Mouse (Mus musculus) erythroblast, embryonic 14.5 days (primary cell): Measurements from ENCODE around the gene Gm28635. TPM values are rescaled to one million over a fixed set of nuclear protein-coding genes. Genes with fewer than 3 reads are reported as not detected.
"Not testable (repeated sequence)": the region's sequence is repeated elsewhere in the genome, so short reads cannot be mapped to it uniquely, and the experiment has no call there.

Source experiments
- H3K27me3 ChIP-seq: 2 replicates; pipeline ENCODE4 v1.6.1; 2012; ENCODE audit warnings: inconsistent platforms; ENCODE audit not compliant: control insufficient read depth
- H3K36me3 ChIP-seq: 2 replicates; pipeline ENCODE4 v1.6.1; 2012; ENCODE audit warnings: mild to moderate bottlenecking, inconsistent platforms; ENCODE audit not compliant: control insufficient read depth
- H3K4me1 ChIP-seq: 2 replicates; pipeline ENCODE4 v1.6.1; 2012; ENCODE audit warnings: inconsistent platforms; ENCODE audit not compliant: control insufficient read depth
- H3K4me3 ChIP-seq: replicated peaks from 2 replicates; pipeline ENCODE3; 2012; ENCODE audit warnings: moderate library complexity, mild to moderate bottlenecking, inconsistent platforms
- H3K9me3 ChIP-seq: 2 replicates; pipeline ENCODE4 v1.6.1; 2012; ENCODE audit warnings: low read length, inconsistent platforms, mixed read lengths; ENCODE audit not compliant: control insufficient read depth
- GATA1 ChIP-seq: IDR thresholded peaks from 2 replicates; pipeline ENCODE4 v1.6.1; 2012; ENCODE audit warnings: low read length, inconsistent platforms, mixed read lengths
- TAL1 ChIP-seq: IDR thresholded peaks from 3 replicates; pipeline ENCODE4 v1.6.1; 2012; ENCODE audit warnings: low read length, inconsistent platforms, mixed read lengths
- polyA plus RNA-seq: library from polyadenylated mRNA; stranded (reverse); fragments of >175 nt; gene quantifications from 2 replicates; pipeline ENCODE4 v1.2.3, GENCODE M21; 2012

The Gm28635 gene
- polyA plus RNA-seq, 1 experiment = not detected

DNA sequence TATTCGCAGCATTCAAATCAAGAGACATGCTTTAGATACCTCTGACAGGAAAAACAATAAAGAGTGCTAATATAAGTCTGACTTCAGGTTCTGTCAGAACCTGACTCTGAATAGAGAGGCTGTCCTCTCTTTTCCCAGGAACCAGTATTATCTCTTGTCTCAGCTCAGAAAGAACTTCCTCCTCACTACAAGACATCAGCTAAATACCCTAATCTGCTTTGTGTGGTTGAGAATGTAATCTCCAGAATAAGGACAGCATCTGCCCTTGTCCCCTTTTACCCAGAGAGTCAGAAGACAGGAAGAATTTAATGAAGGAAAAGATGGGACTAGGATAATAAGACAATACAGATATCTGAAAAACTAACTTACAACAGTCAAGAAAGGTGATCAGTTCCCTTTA lies 25.7 kb upstream of the Gm28635 start:
- H3K36me3 ChIP-seq = peaks cover 97% of the 10 kb centered on the region
- no peaks in the 10 kb centered on the region for H3K9me3 ChIP-seq
- H3K4me1 ChIP-seq = peaks cover 37% of the 10 kb centered on the region
- TF ChIP-seq TAL1 = no peak
- no peak for TF ChIP-seq GATA1
- H3K4me3 ChIP-seq = no peak overlapping the region
- H3K27me3 ChIP-seq = no peaks in the 10 kb centered on the region

DNA sequence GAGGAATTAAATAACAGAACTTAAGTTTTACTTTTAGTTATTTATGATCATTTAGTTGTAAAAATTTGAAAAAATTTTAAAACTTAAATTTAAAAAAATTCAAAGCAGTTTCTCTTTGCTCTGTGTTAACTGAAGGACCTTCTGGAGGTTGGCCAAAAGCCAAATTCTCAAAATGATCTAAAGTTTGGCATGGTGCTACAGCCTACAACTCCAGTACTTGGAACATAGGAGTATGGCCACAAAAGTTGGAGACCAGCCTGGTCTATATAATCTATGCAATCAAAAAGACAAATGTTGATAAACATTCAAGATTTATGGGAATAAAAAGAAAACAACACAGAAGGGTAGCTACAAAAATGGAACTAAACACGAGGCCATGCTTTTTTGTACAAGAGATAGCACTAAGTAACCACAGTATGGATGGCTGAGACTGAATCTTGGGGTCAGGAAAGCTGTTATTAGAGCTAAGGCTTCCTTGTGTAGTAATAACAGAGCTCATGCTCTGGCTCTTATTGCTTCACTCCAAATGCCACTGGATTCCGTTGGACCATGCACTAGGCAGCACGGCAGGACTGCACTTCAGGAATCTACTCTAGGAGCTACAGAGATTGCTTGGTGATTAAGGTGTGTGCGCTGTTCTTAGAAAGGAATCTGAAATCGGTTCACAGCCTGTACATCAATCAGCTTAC lies 17.3 kb upstream of the Gm28635 start:
- Histone ChIP-seq H3K27me3 (no peaks in the 10 kb centered on the region), H3K4me3 (no peak overlapping the region), H3K9me3 (no peaks in the 10 kb centered on the region), H3K4me1 (peaks cover under 1% of the 10 kb centered on the region), H3K36me3 (peaks cover 97% of the 10 kb centered on the region)
- TF ChIP-seq TAL1 (no peak), GATA1 (no peak)

DNA sequence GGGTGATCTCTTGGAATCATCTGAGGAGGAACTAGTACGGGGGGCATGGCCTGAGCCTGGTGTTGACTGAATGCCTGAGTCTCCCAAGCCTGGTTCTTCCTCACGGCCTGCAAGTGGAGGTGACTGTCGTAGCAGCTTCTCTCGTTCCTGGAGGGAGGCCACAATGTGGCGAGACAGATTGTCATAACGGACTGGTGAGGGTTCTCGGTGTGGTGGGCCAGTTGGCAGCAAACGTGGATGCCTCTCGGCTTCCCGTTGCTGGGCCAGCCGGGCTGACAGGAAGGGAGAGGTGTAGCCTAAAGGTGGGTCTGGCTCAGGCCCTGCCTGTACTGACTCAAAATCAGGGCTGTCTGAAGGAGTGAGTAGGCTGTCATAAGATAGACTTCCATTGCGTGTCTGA lies 12.2 kb upstream of the Gm28635 start:
- Histone ChIP-seq H3K4me3 (no peak overlapping the region), H3K4me1 (peaks cover 21% of the 10 kb centered on the region), H3K36me3 (peaks cover 98% of the 10 kb centered on the region), H3K9me3 (no peaks in the 10 kb centered on the region), H3K27me3 (no peaks in the 10 kb centered on the region)
- TF ChIP-seq TAL1 = no peak
- no peak for TF ChIP-seq GATA1

- Histone ChIP-seq H3K9me3 (no peaks in the 10 kb centered on the region), H3K27me3 (no peaks in the 10 kb centered on the region), H3K36me3 (peaks cover 95% of the 10 kb centered on the region), H3K4me3 (no peak overlapping the region), H3K4me1 (peaks cover 35% of the 10 kb centered on the region)
- TF ChIP-seq TAL1 (peak; percentile 31; the same call in 1 of the 3 replicates), GATA1 (no peak)
Observed at GRCm38 (mm10) chr2:84688080-84688844, 10.4 kb upstream of the Gm28635 start.

- peaks cover 59% of the 10 kb centered on the region for H3K4me1 ChIP-seq
- peaks cover 74% of the 10 kb centered on the region for H3K36me3 ChIP-seq
- peak overlapping the region; percentile 63 for H3K4me3 ChIP-seq
- TF ChIP-seq GATA1 = peak; percentile 88
- peak; percentile 62; the same call in 2 of the 3 replicates for TF ChIP-seq TAL1
- no peaks in the 10 kb centered on the region for H3K9me3 ChIP-seq
- H3K27me3 ChIP-seq = no peaks in the 10 kb centered on the region
Observed at GRCm38 (mm10) chr2:84682605-84683183, 4.9 kb upstream of the Gm28635 start.

DNA sequence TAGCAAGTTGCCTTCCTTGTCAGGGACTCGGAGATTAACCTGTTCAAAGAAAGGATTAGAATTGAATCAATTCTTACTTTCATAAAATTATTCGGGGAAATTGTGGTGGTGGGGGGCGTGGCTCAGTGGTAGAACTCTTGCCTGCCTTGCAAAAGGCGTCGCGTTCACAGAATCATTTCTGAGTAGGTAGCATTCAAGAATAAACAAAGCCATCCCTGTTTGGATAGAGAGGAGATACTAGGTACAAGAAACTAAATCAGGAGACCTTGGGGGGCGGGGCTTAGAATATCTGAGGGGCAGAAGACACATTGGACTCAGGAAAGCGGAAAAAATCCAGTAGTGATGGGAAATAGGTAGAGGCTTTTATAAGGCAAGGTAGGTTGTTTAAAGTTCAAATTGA lies 1.2 kb upstream of the Gm28635 start, which contains the start of gene Tmx2:
TSS of gene Tmx2 (minus strand) at position 125 of the 400 bp plus-strand sequence.
- H3K4me1 ChIP-seq = peaks cover 69% of the 10 kb centered on the region

DNA sequence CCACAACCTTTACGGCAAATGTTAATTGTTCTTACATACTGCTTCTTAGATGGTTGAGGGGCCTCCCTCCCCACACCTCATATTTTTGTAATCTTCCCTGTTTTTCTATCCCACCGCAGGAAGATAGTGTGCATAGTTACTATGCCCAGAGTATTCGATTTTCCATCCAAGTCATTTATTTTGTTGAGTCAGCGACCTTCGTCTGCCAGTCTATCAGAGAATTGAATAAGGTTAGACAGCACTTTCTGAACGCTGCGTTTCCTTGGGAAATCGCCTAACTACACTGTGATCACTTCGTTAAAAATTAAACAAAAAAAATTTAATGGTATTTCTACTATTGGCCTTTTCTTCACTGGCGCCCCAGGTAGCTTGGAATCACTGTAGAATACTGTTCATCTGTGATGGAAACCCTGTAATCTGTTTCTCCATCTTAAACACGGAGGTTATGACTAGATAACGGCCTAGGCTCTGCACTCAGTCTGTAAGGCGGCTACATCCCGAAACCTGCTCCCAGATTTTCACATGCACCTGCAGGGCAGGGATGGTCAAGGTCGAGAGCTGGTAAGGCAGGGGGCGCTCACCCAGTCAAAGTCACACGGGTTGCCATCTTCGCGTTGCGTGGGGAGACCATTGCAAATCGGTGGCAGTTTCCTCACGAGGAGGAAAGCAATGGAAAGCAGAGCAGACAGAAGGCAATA lies 422 bp downstream of the Gm28635 start:
- peak; percentile 37; the same call in 1 of the 2 replicates for TF ChIP-seq GATA1
- no peak for TF ChIP-seq TAL1
- Histone ChIP-seq H3K4me1 (peaks cover 56% of the 10 kb centered on the region), H3K27me3 (no peaks in the 10 kb centered on the region), H3K4me3 (peak overlapping the region; percentile 78), H3K36me3 (peaks cover 67% of the 10 kb centered on the region), H3K9me3 (no peaks in the 10 kb centered on the region)

More for the DNA sequence above, 1.2 kb upstream of the Gm28635 start, which contains the start of gene Tmx2:
- H3K27me3 ChIP-seq = no peaks in the 10 kb centered on the region
- TF ChIP-seq GATA1 = no peak
- TF ChIP-seq TAL1 = no peak
- no peaks in the 10 kb centered on the region for H3K9me3 ChIP-seq
- peaks cover 63% of the 10 kb centered on the region for H3K36me3 ChIP-seq
- H3K4me3 ChIP-seq = peak within 1 kb of the TSS; percentile 78

DNA sequence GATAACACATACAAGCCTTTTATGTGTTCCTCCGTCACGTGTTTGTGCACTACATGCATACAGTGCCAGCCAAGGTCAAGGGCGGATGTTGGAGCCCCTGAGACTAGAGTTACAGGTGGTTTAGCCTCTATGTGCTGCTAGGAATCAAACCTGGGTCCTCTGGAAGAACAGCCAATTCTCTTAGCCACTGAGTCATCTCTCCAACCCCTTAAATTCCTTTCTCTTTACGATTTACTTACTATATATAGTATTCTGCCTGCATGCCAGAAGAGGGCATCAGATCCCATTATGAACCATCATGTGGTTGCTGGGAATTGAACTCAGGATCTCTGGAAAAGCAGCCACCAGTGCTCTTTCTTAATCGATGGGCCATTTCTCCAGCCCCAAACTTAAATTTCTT lies 6.3 kb downstream of the Gm28635 start:
- H3K9me3 ChIP-seq, H3K4me3 ChIP-seq, H3K27me3 ChIP-seq: not testable (repeated sequence)
- Histone ChIP-seq H3K4me1 (peaks cover 36% of the 10 kb centered on the region), H3K36me3 (peaks cover 59% of the 10 kb centered on the region)

GRCm38 (mm10) chr2:84670569-84670933 lies 7.3 kb downstream of the Gm28635 start, which contains the start of gene Selenoh:
TSS of gene Selenoh (minus strand) at chr2:84670770.
- H3K36me3 ChIP-seq = peaks cover 49% of the 10 kb centered on the region
- H3K27me3 ChIP-seq = no peaks in the 10 kb centered on the region
- H3K4me3 ChIP-seq = peak within 1 kb of the TSS; percentile 88
- H3K4me1 ChIP-seq = peaks cover 27% of the 10 kb centered on the region
- no peaks in the 10 kb centered on the region for H3K9me3 ChIP-seq
- TF ChIP-seq GATA1 = no peak
- no peak for TF ChIP-seq TAL1
